Mouse (Mus musculus) limb, embryonic 14.5 days (tissue): Measurements from ENCODE around the gene 4931406P16Rik. TPM values are rescaled to one million over a fixed set of nuclear protein-coding genes. Genes with fewer than 3 reads are reported as not detected.

Experiments used
- ATAC-seq: fragments of 200-750 bp; cut with Nextera tagmentation; 2 replicates; pipeline ENCODE4 v1.8.0; 2017; ENCODE audit warnings: low read depth, moderate number of reproducible peaks, moderate TSS enrichment; ENCODE audit not compliant: low FRiP score
- DNase-seq: peaks from one replicate; pipeline ENCODE4 v3.0.0-alpha.2; 2015; ENCODE audit warnings: low spot score
- H3K27ac ChIP-seq: fragments of 300-500 bp; sonication (generic); replicated peaks from 2 replicates; pipeline ENCODE4 v1.5.1; 2014; ENCODE audit warnings: low read depth, mild to moderate bottlenecking, low read length, moderate library complexity, mixed read lengths
- H3K27me3 ChIP-seq: fragments of 300-500 bp; sonication (generic); 2 replicates; pipeline ENCODE4 v1.6.1; 2014; ENCODE audit warnings: low read length, mixed read lengths; ENCODE audit not compliant: control insufficient read depth, insufficient read depth
- H3K36me3 ChIP-seq: fragments of 300-500 bp; sonication (generic); 2 replicates; pipeline ENCODE4 v1.6.1; 2014; ENCODE audit warnings: mild to moderate bottlenecking, low read length, moderate library complexity, mixed read lengths; ENCODE audit not compliant: control insufficient read depth, insufficient read depth
- H3K4me1 ChIP-seq: fragments of 300-500 bp; sonication (generic); 2 replicates; pipeline ENCODE4 v1.6.1; 2014; ENCODE audit warnings: antibody characterized with exemption, low read length, mixed read lengths; ENCODE audit not compliant: control insufficient read depth, insufficient read depth
- H3K4me2 ChIP-seq: fragments of 300-500 bp; sonication (generic); replicated peaks from 2 replicates; pipeline ENCODE4 v1.6.1; 2014; ENCODE audit warnings: low read depth, mild to moderate bottlenecking, low read length, moderate library complexity; ENCODE audit not compliant: severe bottlenecking
- H3K4me3 ChIP-seq: fragments of 300-500 bp; sonication (generic); replicated peaks from 2 replicates; pipeline ENCODE4 v1.5.1; 2014; ENCODE audit warnings: low read length
- H3K9ac ChIP-seq: fragments of 300-500 bp; sonication (generic); 2 replicates; pipeline ENCODE4 v1.6.1; 2014; ENCODE audit warnings: mild to moderate bottlenecking, low read depth, low read length, moderate library complexity; ENCODE audit not compliant: severe bottlenecking
- H3K9me3 ChIP-seq: fragments of 300-500 bp; sonication (generic); 2 replicates; pipeline ENCODE4 v1.6.1; 2016; ENCODE audit warnings: low read length; ENCODE audit not compliant: control insufficient read depth
- POLR2A ChIP-seq: fragments of 200-500 bp; IDR thresholded peaks from 2 replicates; pipeline ENCODE4 v1.8.0; 2012; ENCODE audit warnings: inconsistent platforms, mild to moderate bottlenecking, moderate library complexity, borderline replicate concordance; ENCODE audit not compliant: insufficient read depth, insufficient read length; ENCODE audit errors: extremely low read depth
- WGBS: fragments of 180-500 bp; shearing (Covaris S2); extraction: QIAGEN DNeasy Blood & Tissue Kit; methylation state at CpG from one replicate; pipeline ENCODE4 v1.1.7; 2014; 5-methylcytosine and 5-hydroxymethylcytosine counted together
- polyA plus RNA-seq, 2 experiments: library from polyadenylated mRNA; depleted of rRNA in 1 of 2; stranded (reverse) in 1 of 2; unstranded in 1 of 2; fragments of >200 nt; fragmentation: Nextera tagmentation in 1 of 2; extraction: Ambion mirVana in 1 of 2; gene quantifications; 2 replicates each; pipeline versions ENCODE4 v1.2.1 to v1.2.3; 2012 to 2014

Gene 4931406P16Rik
- polyA plus RNA-seq, 2 experiments = 31.6 to 34.3 TPM

GRCm38 (mm10) chr7:34218496-34218895 lies 94.9 kb downstream of the 4931406P16Rik start:
- no peak overlapping the region for H3K27ac ChIP-seq
- 73% methylated on average over 1 of the region's 1 CpGs for WGBS
- TF ChIP-seq POLR2A = no peak
- no peak for ATAC-seq
- H3K9me3 ChIP-seq = no peaks in the 10 kb centered on the region
- H3K9ac ChIP-seq = no peak overlapping the region
- no peak for DNase-seq
- H3K4me1 ChIP-seq = no peaks in the 10 kb centered on the region
- H3K4me2 ChIP-seq = no peak overlapping the region
- no peak overlapping the region for H3K4me3 ChIP-seq
- H3K36me3 ChIP-seq = peaks cover 95% of the 10 kb centered on the region
- H3K27me3 ChIP-seq = no peaks in the 10 kb centered on the region

GRCm38 (mm10) chr7:34216474-34216873 lies 96.9 kb downstream of the 4931406P16Rik start:
- no peak for TF ChIP-seq POLR2A
- DNase-seq = no peak
- Histone ChIP-seq H3K27ac (no peak overlapping the region), H3K4me2 (no peak overlapping the region), H3K4me3 (no peak overlapping the region), H3K9me3 (no peaks in the 10 kb centered on the region), H3K36me3 (peaks cover 96% of the 10 kb centered on the region), H3K27me3 (no peaks in the 10 kb centered on the region), H3K9ac (no peak overlapping the region), H3K4me1 (no peaks in the 10 kb centered on the region)
- ATAC-seq = no peak
- WGBS = 84% methylated on average over 10 of the region's 10 CpGs

GRCm38 (mm10) chr7:34215481-34215880 lies 97.9 kb downstream of the 4931406P16Rik start:
- H3K36me3 ChIP-seq = peaks cover 96% of the 10 kb centered on the region

GRCm38 (mm10) chr7:34214644-34215043 lies 98.7 kb downstream of the 4931406P16Rik start:
- WGBS = 96% methylated on average over 8 of the region's 8 CpGs
- no peaks in the 10 kb centered on the region for H3K4me1 ChIP-seq
- no peak for TF ChIP-seq POLR2A
- ATAC-seq (no peak), DNase-seq (no peak)
- no peak overlapping the region for H3K27ac ChIP-seq
- no peak overlapping the region for H3K4me2 ChIP-seq
- no peak overlapping the region for H3K9ac ChIP-seq
- no peak overlapping the region for H3K4me3 ChIP-seq
- H3K36me3 ChIP-seq = peaks cover 96% of the 10 kb centered on the region
- H3K27me3 ChIP-seq = no peaks in the 10 kb centered on the region
- no peaks in the 10 kb centered on the region for H3K9me3 ChIP-seq

More at GRCm38 (mm10) chr7:34215481-34215880, 97.9 kb downstream of the 4931406P16Rik start:
- no peaks in the 10 kb centered on the region for H3K4me1 ChIP-seq
- H3K9ac ChIP-seq = no peak overlapping the region
- no peaks in the 10 kb centered on the region for H3K9me3 ChIP-seq
- H3K4me3 ChIP-seq = no peak overlapping the region
- WGBS = 81% methylated on average over 9 of the region's 9 CpGs
- no peak overlapping the region for H3K4me2 ChIP-seq
- ATAC-seq (no peak), DNase-seq (no peak)
- no peak overlapping the region for H3K27ac ChIP-seq
- no peaks in the 10 kb centered on the region for H3K27me3 ChIP-seq
- no peak for TF ChIP-seq POLR2A

GRCm38 (mm10) chr7:34213281-34213680 lies 100.1 kb downstream of the 4931406P16Rik start:
- no peak overlapping the region for H3K9ac ChIP-seq
- no peak for DNase-seq
- TF ChIP-seq POLR2A = no peak
- no peak overlapping the region for H3K27ac ChIP-seq
- ATAC-seq = no peak
- no peak overlapping the region for H3K4me2 ChIP-seq
- no peaks in the 10 kb centered on the region for H3K27me3 ChIP-seq
- H3K4me3 ChIP-seq = no peak overlapping the region
- H3K9me3 ChIP-seq = no peaks in the 10 kb centered on the region
- WGBS = 91% methylated on average over 7 of the region's 7 CpGs
- H3K4me1 ChIP-seq = no peaks in the 10 kb centered on the region
- peaks cover 96% of the 10 kb centered on the region for H3K36me3 ChIP-seq
